Mouse (Mus musculus) left cerebral cortex, adult 8-10 months (tissue): ENCODE data around the gene Ankrd44. TPM values are rescaled to one million over a fixed set of nuclear protein-coding genes. Genes with fewer than 3 reads are reported as not detected.

ENCODE experiments used
- DNase-seq, 2 experiments: peaks; one replicate each; pipeline ENCODE4 v3.0.0; 2022; ENCODE audit warnings: low spot score in 2 of 2
- total RNA-seq, 4 experiments: library from RNA; stranded (reverse); gene quantifications; 2 replicates each; pipeline ENCODE4 v1.2.4; 2022

Ankrd44 gene
- total RNA-seq, 4 experiments from 2014 or later: 19.2 to 26.4 (median 23.9) TPM

- no peak for DNase-seq
These were observed 101.9 kb downstream of the Ankrd44 start for GRCm38 (mm10) chr1:54824106-54824808.

- no peak for DNase-seq
These were observed 104.4 kb downstream of the Ankrd44 start for GRCm38 (mm10) chr1:54821797-54822196.

- no peak for DNase-seq
These were observed 110.9 kb downstream of the Ankrd44 start for GRCm38 (mm10) chr1:54815206-54815855.

- no peak for DNase-seq
These were observed 116.2 kb downstream of the Ankrd44 start for GRCm38 (mm10) chr1:54809811-54810549.

- no peak for DNase-seq
These were observed 117.1 kb downstream of the Ankrd44 start for GRCm38 (mm10) chr1:54809098-54809490.

GRCm38 (mm10) chr1:54808401-54809097 lies 117.6 kb downstream of the Ankrd44 start:
- no peak for DNase-seq

- DNase-seq: no peak
These were observed 118.4 kb downstream of the Ankrd44 start for GRCm38 (mm10) chr1:54807832-54808231.

- DNase-seq: no peak
These were observed 119.9 kb downstream of the Ankrd44 start for GRCm38 (mm10) chr1:54806116-54806850.

GRCm38 (mm10) chr1:54804406-54804805 lies 121.8 kb downstream of the Ankrd44 start:
- no peak for DNase-seq

- no peak for DNase-seq
These were observed 123.5 kb downstream of the Ankrd44 start for GRCm38 (mm10) chr1:54802703-54803102.

GRCm38 (mm10) chr1:54801256-54801655 lies 124.9 kb downstream of the Ankrd44 start:
- no peak for DNase-seq

- no peak for DNase-seq
These were observed 126.8 kb downstream of the Ankrd44 start for GRCm38 (mm10) chr1:54799421-54799820.

- DNase-seq: no peak
These were observed 127.8 kb downstream of the Ankrd44 start for GRCm38 (mm10) chr1:54798415-54798814.

GRCm38 (mm10) chr1:54794709-54795108 lies 131.5 kb downstream of the Ankrd44 start:
- no peak for DNase-seq

- DNase-seq: no peak
These were observed 134.8 kb downstream of the Ankrd44 start for GRCm38 (mm10) chr1:54791406-54791805.

GRCm38 (mm10) chr1:54789327-54789960 lies 136.7 kb downstream of the Ankrd44 start:
- no peak for DNase-seq

- no peak for DNase-seq
These were observed 137.8 kb downstream of the Ankrd44 start for GRCm38 (mm10) chr1:54788337-54788736.

GRCm38 (mm10) chr1:54778151-54778550 lies 148.0 kb downstream of the Ankrd44 start:
- DNase-seq: no peak

- DNase-seq: no peak
These were observed 149.1 kb downstream of the Ankrd44 start for GRCm38 (mm10) chr1:54777104-54777503.

- no peak for DNase-seq
These were observed 150.1 kb downstream of the Ankrd44 start for GRCm38 (mm10) chr1:54776116-54776515.
